Mouse (Mus musculus) CH12.LX (cell line): Measurements from ENCODE around the gene Vps29. TPM values are rescaled to one million over a fixed set of nuclear protein-coding genes. Genes with fewer than 3 reads are reported as not detected.

Experiments
- DNase-seq: peaks from one replicate; pipeline ENCODE4 v3.0.0-alpha.2; 2013; ENCODE audit errors: extremely low read depth
- H3K27ac ChIP-seq: 2 replicates; pipeline ENCODE4 v1.5.1; 2012; ENCODE audit warnings: low read depth, mild to moderate bottlenecking, control low read depth, moderate library complexity; ENCODE audit not compliant: insufficient read depth
- H3K27me3 ChIP-seq: replicated peaks from 2 replicates; pipeline ENCODE3; 2012; ENCODE audit warnings: inconsistent platforms
- H3K36me3 ChIP-seq, 2 experiments: replicated peaks in 1 of 2; 2 replicates each; pipeline versions ENCODE3 to v1.6.1; 2012; ENCODE audit warnings: inconsistent platforms in 1 of 2, low read length in 1 of 2, mild to moderate bottlenecking in 1 of 2, mixed read lengths in 1 of 2, moderate library complexity in 1 of 2; ENCODE audit not compliant: control insufficient read depth in 1 of 2, insufficient read depth in 1 of 2
- H3K4me1 ChIP-seq, 2 experiments: 2 replicates each; pipeline ENCODE4 v1.6.1; 2012; ENCODE audit warnings: inconsistent platforms in 1 of 2, moderate library complexity in 1 of 2; ENCODE audit not compliant: insufficient read depth in 2 of 2, control insufficient read depth in 1 of 2
- H3K4me2 ChIP-seq: 2 replicates; pipeline ENCODE4 v1.6.1; 2012; ENCODE audit warnings: low read depth, mild to moderate bottlenecking, control low read depth; ENCODE audit not compliant: poor library complexity, insufficient read depth, severe bottlenecking
- H3K4me3 ChIP-seq, 3 experiments: fragments of 150-350 bp in 1 of 3; sonication (generic) in 1 of 3; replicated peaks in 1 of 3; 2 replicates each; pipeline versions ENCODE3 to v1.5.1; 2011 to 2012; ENCODE audit warnings: low read depth in 2 of 3, low read length in 2 of 3, mild to moderate bottlenecking in 2 of 3, moderate library complexity in 2 of 3, control low read depth in 1 of 3, improper control_type of control experiment in 1 of 3, inconsistent platforms in 1 of 3, mixed read lengths in 1 of 3; ENCODE audit not compliant: poor library complexity in 1 of 3
- H3K79me2 ChIP-seq: replicated peaks from 2 replicates; pipeline ENCODE4 v1.6.1; 2012; ENCODE audit warnings: mild to moderate bottlenecking, moderate library complexity; ENCODE audit not compliant: control insufficient read depth, poor library complexity, insufficient read depth, severe bottlenecking; ENCODE audit errors: extremely low read depth
- H3K9ac ChIP-seq: 2 replicates; pipeline ENCODE4 v1.6.1; 2012; ENCODE audit warnings: low read depth, mild to moderate bottlenecking, control low read depth, moderate library complexity; ENCODE audit not compliant: insufficient read depth
- H3K9me3 ChIP-seq: replicated peaks from 2 replicates; pipeline ENCODE3; 2012; ENCODE audit warnings: low read length, inconsistent platforms, mixed read lengths
- CHD1 ChIP-seq: IDR thresholded peaks from 2 replicates; pipeline ENCODE4 v1.6.1; 2012; ENCODE audit warnings: low read depth, low read length, improper control_type of control experiment, inconsistent platforms
- CHD2 ChIP-seq: IDR thresholded peaks from 2 replicates; pipeline ENCODE4 v1.6.1; 2011; ENCODE audit warnings: low read length, improper control_type of control experiment
- CTCF ChIP-seq, 2 experiments: IDR thresholded peaks in 1 of 2; conservative IDR thresholded peaks in 1 of 2; 2 replicates each; pipeline ENCODE4 v1.5.1; 2011 to 2012; ENCODE audit warnings: low read depth in 2 of 2, low read length in 2 of 2, improper control_type of control experiment in 1 of 2, inconsistent platforms in 1 of 2, mild to moderate bottlenecking in 1 of 2, moderate library complexity in 1 of 2
- E2F4 ChIP-seq: IDR thresholded peaks from 2 replicates; pipeline ENCODE4 v1.6.1; 2011; ENCODE audit warnings: low read depth, low read length, improper control_type of control experiment; ENCODE audit not compliant: insufficient replicate concordance
- ELF1 ChIP-seq: IDR thresholded peaks from 2 replicates; pipeline ENCODE4 v1.6.1; 2014; ENCODE audit warnings: low read depth, mild to moderate bottlenecking, inconsistent platforms, low read length, improper control_type of control experiment
- ETS1 ChIP-seq: conservative IDR thresholded peaks from 2 replicates; pipeline ENCODE4 v1.6.1; 2012; ENCODE audit warnings: low read depth, mild to moderate bottlenecking, inconsistent platforms, low read length, improper control_type of control experiment, moderate library complexity
- GABPA ChIP-seq: IDR thresholded peaks from 2 replicates; pipeline ENCODE4 v1.6.1; 2012; ENCODE audit warnings: low read depth, low read length, improper control_type of control experiment, inconsistent platforms; ENCODE audit not compliant: insufficient replicate concordance
- IRF4 ChIP-seq: IDR thresholded peaks from 2 replicates; pipeline ENCODE4 v1.6.1; 2014; ENCODE audit warnings: low read depth, mild to moderate bottlenecking, inconsistent platforms, low read length, improper control_type of control experiment
- JUND ChIP-seq: conservative IDR thresholded peaks from 2 replicates; pipeline ENCODE4 v1.6.1; 2011; ENCODE audit warnings: low read depth, low read length, improper control_type of control experiment
- MAFK ChIP-seq: IDR thresholded peaks from 2 replicates; pipeline ENCODE4 v1.6.1; 2011; ENCODE audit warnings: low read length, improper control_type of control experiment; ENCODE audit not compliant: insufficient replicate concordance
- MEF2A ChIP-seq: IDR thresholded peaks from 2 replicates; pipeline ENCODE4 v1.6.1; 2014; ENCODE audit warnings: low read depth, mild to moderate bottlenecking, inconsistent platforms, low read length, improper control_type of control experiment, borderline replicate concordance
- MXI1 ChIP-seq: IDR thresholded peaks from 2 replicates; pipeline ENCODE4 v1.6.1; 2011; ENCODE audit warnings: mild to moderate bottlenecking, low read depth, low read length, improper control_type of control experiment
- MYC ChIP-seq: IDR thresholded peaks from 2 replicates; pipeline ENCODE4 v1.6.1; 2011; ENCODE audit warnings: low read depth, mild to moderate bottlenecking, improper control_type of control experiment, low read length
- PAX5 ChIP-seq: IDR thresholded peaks from 2 replicates; pipeline ENCODE4 v1.6.1; 2012; ENCODE audit warnings: low read length, inconsistent platforms, mixed read lengths
- POLR2A ChIP-seq: IDR thresholded peaks from 2 replicates; pipeline ENCODE4 v1.6.1; 2011; ENCODE audit warnings: low read depth, mild to moderate bottlenecking, improper control_type of control experiment, low read length
- POLR2AphosphoS2 ChIP-seq: IDR thresholded peaks from 2 replicates; pipeline ENCODE4 v1.6.1; 2011; ENCODE audit warnings: low read depth, low read length, improper control_type of control experiment
- RAD21 ChIP-seq: IDR thresholded peaks from 2 replicates; pipeline ENCODE4 v1.6.1; 2011; ENCODE audit warnings: low read depth, mild to moderate bottlenecking, low read length, improper control_type of control experiment, moderate library complexity
- RCOR1 ChIP-seq: conservative IDR thresholded peaks from 2 replicates; pipeline ENCODE4 v1.6.1; 2012; ENCODE audit warnings: low read depth, mild to moderate bottlenecking, inconsistent platforms, low read length, improper control_type of control experiment
- SMC3 ChIP-seq: IDR thresholded peaks from 2 replicates; pipeline ENCODE4 v1.6.1; 2011; ENCODE audit warnings: low read depth, low read length, improper control_type of control experiment
- TBP ChIP-seq: conservative IDR thresholded peaks from 2 replicates; pipeline ENCODE4 v1.6.1; 2011; ENCODE audit warnings: low read depth, low read length, improper control_type of control experiment
- TCF12 ChIP-seq: IDR thresholded peaks from 2 replicates; pipeline ENCODE4 v1.6.1; 2014; ENCODE audit warnings: low read depth, mild to moderate bottlenecking, inconsistent platforms, low read length, improper control_type of control experiment
- UBTF ChIP-seq: IDR thresholded peaks from 2 replicates; pipeline ENCODE4 v1.6.1; 2012; ENCODE audit warnings: low read depth, mild to moderate bottlenecking, inconsistent platforms, low read length, improper control_type of control experiment, moderate library complexity
- USF1 ChIP-seq: IDR thresholded peaks from 2 replicates; pipeline ENCODE4 v1.6.1; 2014; ENCODE audit warnings: low read depth, mild to moderate bottlenecking, inconsistent platforms, low read length, improper control_type of control experiment
- USF2 ChIP-seq: conservative IDR thresholded peaks from 2 replicates; pipeline ENCODE4 v1.6.1; 2011; ENCODE audit warnings: low read depth, low read length, improper control_type of control experiment
- ZC3H11A ChIP-seq: IDR thresholded peaks from 2 replicates; pipeline ENCODE4 v1.6.1; 2012; ENCODE audit warnings: low read depth, mild to moderate bottlenecking, inconsistent platforms, low read length, improper control_type of control experiment
- ZKSCAN1 ChIP-seq: IDR thresholded peaks from 2 replicates; pipeline ENCODE4 v1.6.1; 2012; ENCODE audit warnings: low read depth, inconsistent platforms, low read length, improper control_type of control experiment, borderline replicate concordance
- ZMIZ1 ChIP-seq: IDR thresholded peaks from 2 replicates; pipeline ENCODE4 v1.6.1; 2012; ENCODE audit warnings: low read depth, mild to moderate bottlenecking, inconsistent platforms, low read length, improper control_type of control experiment
- dilution Hi-C: fragments of 300-500 bp; cut with MboI; formaldehyde crosslinking; loops from 2 replicates; pipeline ENCODE4 v1.14.3; 2020; ENCODE audit warnings: low sequenced_read_pairs; ENCODE audit not compliant: extremely low pct_unique_long_range_greater_than_20kb, extremely low pct_ligation_motif_present
- in situ Hi-C: fragments of 300-500 bp; cut with MboI; formaldehyde crosslinking; loops from 3 replicates; pipeline ENCODE4 v1.14.3; 2019; ENCODE audit warnings: low sequenced_read_pairs, low pct_ligation_motif_present, low pct_unique_long_range_greater_than_20kb, mixed read lengths
- polyA plus RNA-seq: library from polyadenylated mRNA; unstranded; fragments of >175 nt; gene quantifications from 2 replicates; pipeline ENCODE4 v1.2.1, GENCODE M21; 2012; ENCODE audit warnings: low read depth; ENCODE audit not compliant: insufficient read length
- total RNA-seq, 2 experiments: library from RNA; depleted of rRNA; stranded (reverse); fragments of 300-350 nt in 1 of 2; fragments of >200 nt in 1 of 2; gene quantifications; 2 replicates each; pipeline ENCODE4 v1.2.3; 2012 to 2014

Gene Vps29
- total and polyA plus RNA-seq, 3 experiments = 82.2 to 145 (median 94.4) TPM

- H3K9me3 ChIP-seq = peaks cover 2% of the 10 kb centered on the region
- H3K9ac ChIP-seq = no peak overlapping the region
- in situ Hi-C loops = no loop called here
- H3K27me3 ChIP-seq = no peaks in the 10 kb centered on the region
- dilution Hi-C loops = no loop called here
- no peak overlapping the region for H3K4me2 ChIP-seq
- no peak for TF ChIP-seq RAD21
- TF ChIP-seq CTCF (conservative IDR thresholded peaks at IDR 0.05 in 1 of 2, IDR thresholded peaks at IDR 0.05 in 1 of 2; ENCODE audit: low read depth in 2 of 2, low read length in 2 of 2) = peak in 1 of 2 experiments; percentile 17; a peak in 1 of 4 replicates
- peaks cover 31 to 46% of the 10 kb centered on the region in 2 experiments for H3K36me3 ChIP-seq
- H3K27ac ChIP-seq = no peak overlapping the region
- no peak overlapping the region for H3K4me3 ChIP-seq
- no peaks in the 10 kb centered on the region for H3K79me2 ChIP-seq
- DNase-seq = no peak
- H3K4me1 ChIP-seq = no peaks in the 10 kb centered on the region
These were observed 55.8 kb downstream of the Vps29 start for GRCm38 (mm10) chr5:122409692-122410645.

- dilution Hi-C loops = no loop called here
- no peak overlapping the region for H3K4me2 ChIP-seq
These were observed 57.7 kb downstream of the Vps29 start for GRCm38 (mm10) chr5:122411892-122412291.

GRCm38 (mm10) chr5:122412826-122413225, 58.7 kb downstream of the Vps29 start:
- DNase-seq = no peak
- Histone ChIP-seq H3K27ac (no peak overlapping the region), H3K4me2 (no peak overlapping the region), H3K36me3 (peaks cover 6 to 18% of the 10 kb centered on the region in 2 experiments), H3K9me3 (peaks cover 2% of the 10 kb centered on the region), H3K9ac (no peak overlapping the region), H3K27me3 (no peaks in the 10 kb centered on the region), H3K4me3 (no peak overlapping the region), H3K79me2 (no peaks in the 10 kb centered on the region), H3K4me1 (no peaks in the 10 kb centered on the region)
- dilution Hi-C loops (no loop called here), in situ Hi-C loops (no loop called here)
- TF ChIP-seq MEF2A = no peak
- TF ChIP-seq MXI1 = no peak
- TF ChIP-seq IRF4 = no peak
- no peak for TF ChIP-seq GABPA
- no peak for TF ChIP-seq USF2
- no peak for TF ChIP-seq USF1
- no peak for TF ChIP-seq ZC3H11A
- TF ChIP-seq CHD2 = no peak
- no peak for TF ChIP-seq JUND
- no peak for TF ChIP-seq UBTF
- TF ChIP-seq MYC = no peak
- no peak for TF ChIP-seq TBP
- TF ChIP-seq RAD21 = no peak
- no peak for TF ChIP-seq SMC3
- no peak for TF ChIP-seq POLR2A

More at GRCm38 (mm10) chr5:122411892-122412291, 57.7 kb downstream of the Vps29 start:
- H3K79me2 ChIP-seq = no peaks in the 10 kb centered on the region
- no peaks in the 10 kb centered on the region for H3K4me1 ChIP-seq
- in situ Hi-C loops = no loop called here
- no peak overlapping the region for H3K4me3 ChIP-seq
- no peaks in the 10 kb centered on the region for H3K27me3 ChIP-seq
- H3K27ac ChIP-seq = no peak overlapping the region
- H3K36me3 ChIP-seq = peaks cover 13 to 27% of the 10 kb centered on the region in 2 experiments
- peaks cover 2% of the 10 kb centered on the region for H3K9me3 ChIP-seq
- TF ChIP-seq UBTF (no peak), CHD1 (no peak), USF1 (no peak), TCF12 (no peak), MYC (no peak), RAD21 (no peak), ELF1 (no peak), E2F4 (no peak), RCOR1 (no peak), POLR2AphosphoS2 (no peak), ETS1 (no peak), ZMIZ1 (no peak), POLR2A (no peak), PAX5 (no peak), JUND (no peak), MAFK (no peak), IRF4 (no peak), SMC3 (no peak), GABPA (no peak), ZKSCAN1 (no peak)
- TF ChIP-seq, all 38 proteins: peak for 0
- no peak for DNase-seq
- H3K9ac ChIP-seq = no peak overlapping the region
